Mouse (Mus musculus) forebrain, embryonic 14.5 days (tissue): ENCODE data around the gene Kctd12b. TPM values are rescaled to one million over a fixed set of nuclear protein-coding genes. Genes with fewer than 3 reads are reported as not detected.
"Not testable (repeated sequence)": the region's sequence is repeated elsewhere in the genome, so short reads cannot be mapped to it uniquely, and the experiment has no call there.

ENCODE experiments used
- ATAC-seq: fragments of 200-750 bp; cut with Nextera tagmentation; 2 replicates; pipeline ENCODE4 v1.8.0; 2017; ENCODE audit warnings: mild to moderate bottlenecking, moderate library complexity
- DNase-seq: peaks from one replicate; pipeline ENCODE4 v3.0.0-alpha.2; 2015; ENCODE audit warnings: low spot score
- H3K27ac ChIP-seq: fragments of 300-500 bp; sonication (generic); 2 replicates; pipeline ENCODE4 v1.5.1; 2014; ENCODE audit warnings: low read depth, mild to moderate bottlenecking, control low read depth, low read length, moderate library complexity
- H3K27me3 ChIP-seq: fragments of 300-500 bp; sonication (generic); replicated peaks from 2 replicates; pipeline ENCODE4 v1.6.1; 2014; ENCODE audit warnings: low read length, control low read depth, mixed read lengths; ENCODE audit not compliant: control insufficient read depth, insufficient read depth
- H3K36me3 ChIP-seq: fragments of 300-500 bp; sonication (generic); 2 replicates; pipeline ENCODE4 v1.6.1; 2014; ENCODE audit warnings: low read length, control low read depth; ENCODE audit not compliant: control insufficient read depth, insufficient read depth
- H3K4me1 ChIP-seq: fragments of 300-500 bp; sonication (generic); 2 replicates; pipeline ENCODE4 v1.6.1; 2014; ENCODE audit warnings: antibody characterized with exemption, low read length, control low read depth; ENCODE audit not compliant: control insufficient read depth, insufficient read depth
- H3K4me2 ChIP-seq: fragments of 300-500 bp; sonication (generic); 2 replicates; pipeline ENCODE4 v1.6.1; 2014; ENCODE audit warnings: mild to moderate bottlenecking, control low read depth, low read length
- H3K4me3 ChIP-seq: fragments of 300-500 bp; sonication (generic); 2 replicates; pipeline ENCODE4 v1.5.1; 2014; ENCODE audit warnings: low read depth, low read length, control low read depth
- H3K9ac ChIP-seq: fragments of 300-500 bp; sonication (generic); 2 replicates; pipeline ENCODE4 v1.6.1; 2014; ENCODE audit warnings: mild to moderate bottlenecking, low read length, control low read depth, moderate library complexity
- H3K9me3 ChIP-seq: fragments of 300-500 bp; sonication (generic); replicated peaks from 2 replicates; pipeline ENCODE4 v1.6.1; 2016; ENCODE audit warnings: low read length, control low read depth, mixed read lengths; ENCODE audit not compliant: control insufficient read depth
- WGBS: fragments of 180-500 bp; shearing (Covaris S2); extraction: QIAGEN DNeasy Blood & Tissue Kit; methylation state at CpG from one replicate; pipeline ENCODE4 v1.1.7; 2014; 5-methylcytosine and 5-hydroxymethylcytosine counted together
- polyA plus RNA-seq: library from polyadenylated mRNA; unstranded; fragments of >200 nt; fragmentation: Nextera tagmentation; extraction: Ambion mirVana; gene quantifications from 2 replicates; pipeline ENCODE4 v1.2.1, GENCODE M21; 2014

The Kctd12b gene
- polyA plus RNA-seq, 1 experiment from 2014 or later: 2.5 TPM

DNA sequence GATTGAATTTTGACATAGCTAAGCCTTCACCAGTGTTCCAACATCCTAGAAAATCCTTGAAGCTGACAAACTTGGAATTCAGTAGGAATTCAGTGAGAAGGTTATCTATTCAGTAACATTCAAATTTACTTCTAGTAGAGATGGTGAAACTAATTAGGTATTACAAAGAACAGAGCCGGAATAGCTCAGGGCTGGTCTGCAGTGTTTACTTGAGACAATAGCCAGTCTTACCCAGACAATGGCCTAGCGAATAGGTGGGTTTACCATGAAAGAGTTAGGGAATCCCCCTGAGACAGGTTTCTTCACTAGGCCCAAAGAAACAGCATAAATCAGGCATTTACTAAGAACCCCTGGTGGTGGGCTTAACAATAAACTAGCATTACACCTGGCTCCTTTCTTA, 28.0 kb downstream of the Kctd12b start:
- H3K27me3 ChIP-seq, H3K4me2 ChIP-seq, H3K36me3 ChIP-seq, H3K9ac ChIP-seq, DNase-seq, ATAC-seq, H3K4me3 ChIP-seq, H3K27ac ChIP-seq, H3K9me3 ChIP-seq, H3K4me1 ChIP-seq: not testable (repeated sequence)
- 39% methylated on average over 2 of the region's 2 CpGs for WGBS

- H3K4me2 ChIP-seq: no peak overlapping the region
- DNase-seq (no peak), ATAC-seq (no peak)
- no peak overlapping the region for H3K4me3 ChIP-seq
- H3K9ac ChIP-seq: no peak overlapping the region
- no peaks in the 10 kb centered on the region for H3K36me3 ChIP-seq
- WGBS: 80% methylated on average over 3 of the region's 3 CpGs
- no peaks in the 10 kb centered on the region for H3K9me3 ChIP-seq
- H3K4me1 ChIP-seq: no peaks in the 10 kb centered on the region
- no peak overlapping the region for H3K27ac ChIP-seq
- H3K27me3 ChIP-seq: no peaks in the 10 kb centered on the region
These were observed 31.3 kb downstream of the Kctd12b start for GRCm38 (mm10) chrX:153664903-153665302.

- ATAC-seq (no peak), DNase-seq (no peak)
- Histone ChIP-seq H3K9ac (no peak overlapping the region), H3K4me2 (no peak overlapping the region), H3K4me3 (no peak overlapping the region), H3K27ac (no peak overlapping the region), H3K27me3 (no peaks in the 10 kb centered on the region), H3K9me3 (no peaks in the 10 kb centered on the region), H3K4me1 (no peaks in the 10 kb centered on the region), H3K36me3 (no peaks in the 10 kb centered on the region)
- WGBS: 71% methylated on average over 3 of the region's 3 CpGs
These were observed 39.2 kb downstream of the Kctd12b start for GRCm38 (mm10) chrX:153656949-153657348.

DNA sequence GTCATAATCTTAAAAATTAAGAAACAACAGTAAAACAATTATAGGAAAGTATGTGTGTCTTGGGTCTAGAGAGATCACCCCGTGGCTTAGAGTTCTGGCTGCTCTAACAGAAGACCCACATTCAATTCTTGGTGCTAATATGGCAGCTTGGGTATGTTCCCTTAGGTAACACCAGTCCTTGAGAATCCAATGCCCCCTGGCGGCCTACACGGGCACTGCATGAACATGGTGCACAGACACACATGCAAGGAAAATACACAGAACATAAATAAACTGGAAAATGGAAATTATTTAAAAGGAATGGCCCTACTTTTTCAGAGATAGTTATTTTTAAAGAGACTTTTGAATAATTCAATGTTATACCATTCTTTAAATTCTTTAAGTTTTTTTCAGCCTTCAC, 55.6 kb downstream of the Kctd12b start:
- Histone ChIP-seq H3K4me3 (no peak overlapping the region), H3K9me3 (no peaks in the 10 kb centered on the region), H3K36me3 (no peaks in the 10 kb centered on the region), H3K9ac (no peak overlapping the region), H3K27me3 (no peaks in the 10 kb centered on the region), H3K4me1 (no peaks in the 10 kb centered on the region), H3K4me2 (no peak overlapping the region), H3K27ac (no peak overlapping the region)
- WGBS: 63% methylated on average over 3 of the region's 3 CpGs
- no peak for ATAC-seq
- DNase-seq: no peak

DNA sequence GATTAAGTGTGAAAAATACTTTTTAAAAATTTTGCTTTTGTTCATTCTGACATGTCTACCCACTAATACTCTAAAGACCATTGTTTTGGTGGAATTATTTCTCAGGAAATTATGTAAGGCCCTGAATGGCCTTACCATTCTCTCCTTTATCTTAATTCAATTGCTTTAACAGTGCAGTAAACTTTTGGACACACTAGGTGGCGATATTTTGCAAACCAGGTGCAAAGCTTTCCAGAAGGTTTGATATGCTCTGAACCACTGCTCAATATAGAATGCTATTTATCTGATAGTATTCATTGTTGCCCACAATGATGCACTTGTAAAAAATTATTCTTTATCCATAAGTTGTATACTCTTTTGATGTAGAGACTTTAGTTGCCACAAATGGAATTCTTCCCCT, 59.9 kb downstream of the Kctd12b start:
- no peak overlapping the region for H3K4me3 ChIP-seq
- DNase-seq: peak; percentile 46
- H3K4me1 ChIP-seq: no peaks in the 10 kb centered on the region
- no peak for ATAC-seq
- H3K36me3 ChIP-seq: no peaks in the 10 kb centered on the region
- no peaks in the 10 kb centered on the region for H3K27me3 ChIP-seq
- no peak overlapping the region for H3K4me2 ChIP-seq
- 0% methylated on average over 1 of the region's 1 CpGs for WGBS
- H3K9me3 ChIP-seq: no peaks in the 10 kb centered on the region
- no peak overlapping the region for H3K9ac ChIP-seq
- H3K27ac ChIP-seq: no peak overlapping the region

Other genes with a start within 250 kb of the Kctd12b start
- 45.9 and 49.9 TPM in 2 replicates for gene Ubqln2, start 198.2 kb downstream of the Kctd12b start, polyA plus RNA-seq
- not detected in 2 replicates for gene Cypt3, start 137.8 kb downstream of the Kctd12b start, polyA plus RNA-seq
- gene Nbdy, start 27.2 kb upstream of the Kctd12b start, polyA plus RNA-seq: 118 and 127 TPM in 2 replicates
- gene Spin2c, start 135.8 kb upstream of the Kctd12b start, polyA plus RNA-seq: 24.1 and 26.7 TPM in 2 replicates